Mouse (Mus musculus) adrenal gland, adult 8-10 months (tissue): Measurements from ENCODE around the gene Kcnh1. TPM values are rescaled to one million over a fixed set of nuclear protein-coding genes. Genes with fewer than 3 reads are reported as not detected.
A peak's percentile ranks its signal among the peaks of the same experiment; 100 is the strongest.

Experiments used
- DNase-seq: peaks from one replicate; pipeline ENCODE4 v3.0.0; 2022
- total RNA-seq, 4 experiments: library from RNA; stranded (reverse); gene quantifications; 2 replicates each; pipeline ENCODE4 v1.2.4; 2022

The Kcnh1 gene
- total RNA-seq, 4 experiments from 2014 or later, result 0.06 to 0.62 (median 0.28) TPM

DNA sequence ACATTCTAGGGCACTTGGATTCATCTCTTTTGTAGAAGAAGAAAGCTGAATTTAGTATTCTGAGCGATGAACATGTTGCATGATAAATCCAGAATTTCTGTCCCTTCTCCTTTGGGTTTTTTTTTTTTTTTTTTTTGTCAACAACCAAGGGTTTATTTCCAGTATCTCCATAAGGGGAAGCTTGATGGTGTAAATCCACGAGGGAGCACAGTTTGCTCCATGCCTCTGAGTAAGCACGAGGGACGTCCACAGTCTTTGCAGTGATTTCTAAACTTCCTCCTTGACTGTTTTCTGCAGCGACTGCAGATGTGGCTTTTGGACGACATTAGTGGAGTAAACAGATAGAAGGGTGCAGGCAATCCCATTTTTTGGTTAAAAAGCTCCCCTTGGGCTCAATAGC is 140.6 kb downstream of the Kcnh1 start:
- DNase-seq, result no peak

DNA sequence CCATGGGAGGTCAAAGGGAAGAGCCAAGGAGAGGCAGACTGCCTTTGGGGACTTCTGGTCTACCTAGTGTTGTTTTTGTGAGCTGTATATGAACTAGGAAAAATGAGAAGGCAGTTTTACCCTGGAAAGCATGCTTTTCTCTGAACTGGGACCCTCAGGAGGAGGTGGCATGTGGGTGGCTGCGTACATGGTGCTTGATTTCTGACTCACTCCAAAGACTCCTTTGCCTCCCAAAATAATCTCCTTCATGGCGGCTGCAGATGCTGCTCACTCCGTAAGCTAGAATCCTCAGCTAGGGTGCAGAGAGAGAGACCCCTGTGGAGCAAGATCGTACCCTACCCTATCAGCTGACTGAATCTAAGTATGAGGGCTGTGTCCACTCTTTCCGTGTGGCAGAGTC is 145.5 kb downstream of the Kcnh1 start:
- DNase-seq, result no peak

- DNase-seq, result no peak
These were observed 148.9 kb downstream of the Kcnh1 start for GRCm38 (mm10) chr1:192339361-192340077.

DNA sequence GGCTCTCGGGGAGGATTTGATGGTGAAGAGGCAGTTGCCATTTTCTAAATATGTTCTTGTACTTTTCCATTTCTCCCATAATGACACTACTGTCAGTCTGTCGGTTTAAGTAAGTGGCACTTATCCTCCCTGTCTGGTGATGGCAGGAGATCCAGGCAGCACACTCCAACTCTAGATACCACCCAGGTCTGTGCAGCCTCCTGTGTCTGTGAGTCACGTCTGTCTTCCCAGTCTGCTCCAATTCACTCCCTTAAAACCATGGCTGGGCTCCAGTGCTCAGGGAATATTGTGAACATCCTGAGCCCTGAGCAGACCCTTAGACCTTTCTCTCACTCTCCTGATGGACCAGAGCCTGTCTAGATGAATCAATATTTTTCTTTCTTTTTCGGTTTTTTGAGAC is 151.2 kb downstream of the Kcnh1 start:
- DNase-seq, result no peak

- no peak for DNase-seq
These were observed 153.4 kb downstream of the Kcnh1 start for GRCm38 (mm10) chr1:192343996-192344395.

GRCm38 (mm10) chr1:192347327-192347726 is 156.8 kb downstream of the Kcnh1 start:
- DNase-seq, result no peak

DNA sequence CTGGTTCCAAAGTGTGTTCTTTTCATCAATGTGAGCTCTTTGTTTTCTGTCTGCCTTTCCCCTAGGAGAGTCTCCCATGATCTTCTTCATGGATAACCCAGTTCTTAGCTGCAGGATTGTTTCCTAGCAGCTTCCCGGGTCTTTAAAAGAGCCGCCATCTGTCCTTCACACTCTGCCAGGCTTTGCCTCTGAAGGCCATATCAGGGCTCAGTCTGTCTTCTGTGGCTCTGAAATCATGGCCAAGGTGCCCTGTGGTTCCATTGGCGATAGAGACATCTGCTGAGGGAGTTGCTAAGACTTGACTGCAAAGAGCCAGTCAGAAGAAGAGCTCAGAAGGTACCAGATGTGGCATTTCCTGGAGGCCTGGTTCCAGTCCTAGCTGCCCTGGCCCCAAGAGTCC is 165.7 kb downstream of the Kcnh1 start:
- DNase-seq, result no peak

DNA sequence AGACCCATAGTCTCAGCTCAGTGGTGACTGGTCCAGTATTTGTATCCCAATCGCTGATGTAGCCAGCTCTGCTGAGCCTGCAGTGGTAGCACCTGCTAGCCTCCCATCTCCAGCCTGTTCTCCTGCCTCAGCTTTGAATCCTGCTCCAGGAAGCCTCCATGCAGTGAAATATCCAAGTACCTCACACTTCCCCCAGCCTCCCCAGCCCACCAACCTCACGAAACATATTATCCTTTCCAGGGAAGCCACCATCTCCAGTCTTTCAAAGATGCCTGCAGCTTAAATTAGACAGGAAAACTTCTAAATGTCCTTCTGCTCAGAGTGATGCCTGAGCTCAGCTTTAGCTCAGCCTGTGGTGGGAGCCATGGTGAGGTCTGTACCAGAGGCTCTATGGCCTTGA is 168.6 kb downstream of the Kcnh1 start:
- DNase-seq, result no peak

DNA sequence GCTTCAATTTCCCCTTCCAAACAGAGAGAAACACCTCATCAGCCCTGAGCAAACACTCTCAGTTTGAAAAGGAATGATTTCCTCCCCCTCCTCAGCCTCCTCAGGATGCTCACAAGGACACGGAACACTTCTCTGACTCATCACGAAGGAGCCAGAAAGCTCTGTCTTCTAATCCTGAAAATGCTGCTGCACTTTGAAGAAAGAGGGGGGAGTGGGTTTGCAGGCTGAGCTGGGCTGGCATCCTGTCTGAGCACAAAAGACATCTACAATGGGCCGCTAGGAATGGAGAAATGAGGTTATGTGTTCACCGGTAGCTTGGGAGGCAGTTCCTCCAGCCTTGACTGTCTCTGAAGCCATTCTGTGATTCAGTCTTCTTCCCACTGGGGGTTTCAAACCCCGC is 177.8 kb downstream of the Kcnh1 start:
- DNase-seq, result no peak

DNA sequence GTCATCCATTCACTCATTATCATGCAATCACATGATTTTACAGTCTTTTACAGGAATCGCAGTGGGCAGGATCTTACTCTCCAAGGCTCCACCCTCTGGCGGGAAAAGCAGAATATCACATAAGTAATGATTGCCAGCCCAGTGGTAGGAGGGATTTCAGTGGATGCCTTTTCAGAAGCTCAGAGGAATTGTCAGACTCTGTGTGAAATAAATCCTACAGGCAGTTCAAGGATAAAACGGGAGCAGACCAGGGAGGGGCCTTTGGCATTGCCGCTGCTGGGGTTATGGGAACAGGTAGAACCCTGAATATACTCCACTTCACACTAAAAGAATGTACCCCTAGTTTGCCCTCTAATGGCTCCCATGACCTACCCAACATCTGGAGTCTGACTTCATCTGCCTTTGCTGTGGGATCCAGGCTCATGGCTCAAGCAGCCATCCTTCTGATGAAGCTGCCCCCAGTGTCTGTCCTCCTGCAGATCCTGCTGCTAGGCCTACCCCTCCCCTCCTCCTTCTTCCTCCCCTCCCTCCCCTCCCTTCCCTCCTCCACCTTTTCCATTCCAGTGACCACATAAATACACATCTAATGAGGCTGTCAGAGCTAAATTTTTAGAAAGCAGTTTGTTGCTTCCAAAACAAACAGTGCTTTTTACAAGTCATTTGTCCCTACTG is 181.5 kb downstream of the Kcnh1 start:
- no peak for DNase-seq

GRCm38 (mm10) chr1:192378546-192379075 is 188.0 kb downstream of the Kcnh1 start:
- no peak for DNase-seq

- no peak for DNase-seq
These were observed 190.0 kb downstream of the Kcnh1 start for GRCm38 (mm10) chr1:192380596-192381041.

GRCm38 (mm10) chr1:192387624-192388023 is 197.1 kb downstream of the Kcnh1 start:
- no peak for DNase-seq

- DNase-seq, result no peak
These were observed 200.5 kb downstream of the Kcnh1 start for GRCm38 (mm10) chr1:192391041-192391440.

- no peak for DNase-seq
These were observed 201.7 kb downstream of the Kcnh1 start for GRCm38 (mm10) chr1:192392232-192392631.

- DNase-seq, result no peak
These were observed 209.3 kb downstream of the Kcnh1 start for GRCm38 (mm10) chr1:192399667-192400490.

DNA sequence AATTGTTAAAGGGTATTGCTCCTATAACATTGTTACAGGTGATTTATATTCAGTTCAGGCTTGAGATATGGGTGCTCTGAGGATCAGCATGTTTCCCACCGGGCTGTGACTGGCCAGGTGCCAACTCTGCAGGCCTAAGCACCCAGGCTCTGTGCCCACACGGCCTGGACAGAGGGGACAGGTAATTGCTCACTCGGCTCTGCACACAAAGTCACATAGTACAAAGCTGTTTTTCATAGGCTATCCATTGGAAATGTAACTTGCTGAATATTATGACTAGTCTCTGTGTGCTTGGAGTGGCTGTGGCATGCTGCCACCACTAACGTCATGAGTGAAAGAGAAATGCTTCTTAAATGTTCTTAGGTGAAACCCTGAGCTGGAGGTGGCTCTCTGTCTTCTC is 210.4 kb downstream of the Kcnh1 start:
- DNase-seq, result no peak

DNA sequence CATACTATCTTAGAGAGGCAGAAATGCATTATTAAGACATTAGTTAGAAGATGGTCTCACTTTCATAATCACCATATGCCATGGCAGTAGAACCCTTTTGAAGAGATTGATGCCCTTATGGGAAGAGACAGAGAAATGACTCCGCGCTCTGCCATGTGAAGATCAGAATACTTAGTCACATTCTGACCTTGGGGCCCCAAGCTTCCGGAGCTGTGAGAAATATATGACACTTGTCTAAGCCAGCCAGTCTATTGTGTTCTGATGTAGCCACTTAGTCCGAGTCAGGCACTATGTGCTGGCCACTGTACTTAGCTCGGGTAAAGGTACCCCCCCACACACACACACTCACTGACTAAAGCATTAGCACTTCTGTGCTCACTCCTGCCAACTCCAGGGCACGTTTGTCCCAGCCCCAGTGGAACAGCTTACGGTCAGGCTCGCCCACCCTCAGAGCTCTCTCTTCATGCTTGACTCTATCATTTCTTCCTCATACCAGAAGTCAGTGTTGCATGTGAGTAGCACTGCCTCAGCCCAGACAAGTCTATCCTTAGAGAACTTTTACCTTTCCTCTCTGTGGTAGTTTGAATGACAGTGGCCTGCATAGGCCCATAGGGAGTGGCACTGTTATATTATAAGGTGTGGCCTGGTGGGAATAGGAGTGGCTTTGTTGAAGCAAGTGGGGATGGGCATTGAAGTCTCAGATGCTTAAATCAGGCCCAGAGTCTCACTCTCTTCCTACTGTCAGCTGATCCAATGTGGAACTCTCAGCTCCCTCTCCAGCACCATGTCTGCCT is 212.5 kb downstream of the Kcnh1 start:
- peak; percentile 26 for DNase-seq

GRCm38 (mm10) chr1:192405136-192405535 is 214.6 kb downstream of the Kcnh1 start:
- DNase-seq, result no peak

- no peak for DNase-seq
These were observed 216.0 kb downstream of the Kcnh1 start for GRCm38 (mm10) chr1:192406589-192406988.

GRCm38 (mm10) chr1:192415813-192416212 is 225.2 kb downstream of the Kcnh1 start:
- DNase-seq, result no peak

DNA sequence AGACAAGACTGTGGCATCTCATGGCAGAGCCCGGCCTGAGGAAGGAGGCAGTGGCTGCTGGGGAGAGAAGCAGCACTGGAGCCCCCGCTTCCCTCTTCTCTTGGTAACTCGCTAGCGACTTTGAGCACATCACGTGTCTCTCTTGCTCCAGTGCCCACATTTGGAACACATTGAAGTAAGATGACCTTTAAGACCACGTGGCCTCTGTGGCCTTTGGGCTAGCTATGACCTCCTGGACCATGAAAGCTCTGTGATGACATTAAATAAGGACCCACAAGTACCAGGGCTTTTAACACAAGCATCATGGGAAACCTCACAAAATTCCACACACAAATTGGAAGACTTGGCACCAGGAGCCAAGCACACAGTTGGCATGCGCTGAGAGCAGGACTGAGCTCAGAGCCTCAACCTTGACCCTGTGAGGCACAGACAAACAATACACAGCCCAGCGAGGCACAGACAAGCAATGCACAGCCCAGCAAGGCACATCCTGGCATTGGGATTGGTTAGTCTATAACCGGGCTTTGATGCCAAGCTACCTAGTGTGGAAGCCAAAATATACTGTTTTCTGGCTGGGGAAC is 225.8 kb downstream of the Kcnh1 start:
- peak; percentile 13 for DNase-seq
